Mouse (Mus musculus) kidney, embryonic 15.5 days (tissue): ENCODE data around the gene Wfdc8. TPM values are rescaled to one million over a fixed set of nuclear protein-coding genes. Genes with fewer than 3 reads are reported as not detected.

ENCODE experiments used
- ATAC-seq: fragments of 200-750 bp; cut with Nextera tagmentation; replicated peaks from 2 replicates; pipeline ENCODE4 v1.8.0; 2017; ENCODE audit warnings: moderate TSS enrichment; ENCODE audit not compliant: low FRiP score
- H3K27ac ChIP-seq: fragments of 300-500 bp; sonication (generic); 2 replicates; pipeline ENCODE4 v1.5.1; 2015; ENCODE audit warnings: mild to moderate bottlenecking, inconsistent platforms
- H3K27me3 ChIP-seq: fragments of 300-500 bp; sonication (generic); 2 replicates; pipeline ENCODE4 v1.6.1; 2015; ENCODE audit warnings: inconsistent platforms
- H3K36me3 ChIP-seq: fragments of 300-500 bp; sonication (generic); 2 replicates; pipeline ENCODE4 v1.6.1; 2015; ENCODE audit warnings: inconsistent platforms
- H3K4me1 ChIP-seq: fragments of 300-500 bp; sonication (generic); 2 replicates; pipeline ENCODE4 v1.6.1; 2015; ENCODE audit warnings: inconsistent platforms
- H3K4me2 ChIP-seq: fragments of 300-500 bp; sonication (generic); 2 replicates; pipeline ENCODE4 v1.6.1; 2015; ENCODE audit warnings: moderate library complexity, mild to moderate bottlenecking, inconsistent platforms
- H3K4me3 ChIP-seq: fragments of 300-500 bp; sonication (generic); replicated peaks from 2 replicates; pipeline ENCODE4 v1.5.1; 2015; ENCODE audit warnings: mild to moderate bottlenecking, inconsistent platforms
- H3K9ac ChIP-seq: fragments of 300-500 bp; sonication (generic); 2 replicates; pipeline ENCODE4 v1.6.1; 2015; ENCODE audit warnings: mild to moderate bottlenecking, inconsistent platforms
- H3K9me3 ChIP-seq: fragments of 300-500 bp; sonication (generic); replicated peaks from 2 replicates; pipeline ENCODE4 v1.6.1; 2016; ENCODE audit warnings: inconsistent platforms
- WGBS: fragments of 180-500 bp; shearing (Covaris S2); methylation state at CpG from one replicate; pipeline ENCODE4 v1.1.7; 2015; ENCODE audit warnings: mixed read lengths; 5-methylcytosine and 5-hydroxymethylcytosine counted together
- polyA plus RNA-seq: library from polyadenylated mRNA; unstranded; fragments of >200 nt; fragmentation: Nextera tagmentation; extraction: Ambion mirVana; gene quantifications from 2 replicates; pipeline ENCODE4 v1.2.1, GENCODE M21; 2015

Gene Wfdc8
- polyA plus RNA-seq, 1 experiment from 2014 or later: not detected

DNA sequence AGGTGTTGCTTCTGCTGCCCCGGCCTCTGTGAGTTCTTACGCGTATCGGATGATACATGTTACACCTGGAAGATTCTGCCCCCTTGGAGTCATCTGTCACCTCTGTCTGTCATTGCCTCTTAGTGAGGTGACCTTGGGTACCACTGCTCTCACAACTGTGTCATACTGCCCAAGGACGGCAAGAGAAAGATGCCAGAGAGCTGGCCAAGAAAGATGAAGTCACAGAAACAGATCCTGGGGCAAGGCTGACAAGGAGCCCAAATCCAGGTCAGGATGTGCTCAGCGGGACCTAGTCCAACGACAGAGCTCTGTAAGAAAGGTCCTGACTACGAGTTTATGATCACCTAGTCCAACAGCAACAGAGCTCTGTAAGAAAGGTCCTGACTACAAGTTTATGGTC, 53.3 kb downstream of the Wfdc8 start:
- Histone ChIP-seq H3K27ac (no peak overlapping the region), H3K9ac (no peak overlapping the region), H3K27me3 (peaks cover 12% of the 10 kb centered on the region), H3K4me1 (peaks cover 38% of the 10 kb centered on the region), H3K4me3 (no peak overlapping the region), H3K36me3 (no peaks in the 10 kb centered on the region), H3K9me3 (no peaks in the 10 kb centered on the region), H3K4me2 (no peak overlapping the region)
- WGBS: 89% methylated on average over 8 of the region's 8 CpGs
- ATAC-seq: no peak

GRCm38 (mm10) chr2:164558991-164559645, 54.3 kb downstream of the Wfdc8 start:
- WGBS: 38% methylated on average over 16 of the region's 16 CpGs
- H3K4me1 ChIP-seq: peaks cover 28% of the 10 kb centered on the region
- H3K36me3 ChIP-seq: no peaks in the 10 kb centered on the region
- no peak overlapping the region for H3K27ac ChIP-seq
- H3K9me3 ChIP-seq: no peaks in the 10 kb centered on the region
- no peak overlapping the region for H3K9ac ChIP-seq
- H3K4me3 ChIP-seq: no peak overlapping the region
- peaks cover 12% of the 10 kb centered on the region for H3K27me3 ChIP-seq
- no peak overlapping the region for H3K4me2 ChIP-seq
- ATAC-seq: no peak

- Histone ChIP-seq H3K9ac (no peak overlapping the region), H3K27me3 (peaks cover 12% of the 10 kb centered on the region)
Observed at GRCm38 (mm10) chr2:164558426-164558825, 55.0 kb downstream of the Wfdc8 start.

GRCm38 (mm10) chr2:164551502-164551901, 61.9 kb downstream of the Wfdc8 start:
- H3K9ac ChIP-seq: no peak overlapping the region

More at GRCm38 (mm10) chr2:164558426-164558825, 55.0 kb downstream of the Wfdc8 start:
- Histone ChIP-seq H3K9me3 (no peaks in the 10 kb centered on the region), H3K27ac (no peak overlapping the region), H3K4me3 (no peak overlapping the region), H3K4me1 (peaks cover 22% of the 10 kb centered on the region), H3K4me2 (no peak overlapping the region), H3K36me3 (no peaks in the 10 kb centered on the region)
- ATAC-seq: no peak
- 82% methylated on average over 8 of the region's 8 CpGs for WGBS

DNA sequence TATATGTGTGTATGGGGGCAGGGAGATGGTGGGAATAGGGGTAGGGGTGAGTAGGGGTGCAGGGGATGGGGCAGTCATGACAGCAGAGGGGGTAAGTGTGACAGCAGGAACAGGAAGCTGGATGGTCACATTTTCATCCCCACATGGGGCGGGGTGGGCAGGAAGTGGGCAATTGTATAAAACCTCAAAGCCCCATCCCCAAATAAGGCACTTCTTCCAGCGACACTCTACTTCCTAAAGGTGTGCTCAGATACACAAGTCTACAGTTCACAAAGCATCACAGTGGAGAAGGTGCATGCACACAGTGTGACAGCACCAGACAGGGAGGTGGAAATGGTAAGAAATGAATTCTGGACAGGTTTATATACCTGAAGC, 62.5 kb downstream of the Wfdc8 start:
- Histone ChIP-seq H3K27me3 (0 out of 2 replicates have a peak, but pooled peaks cover 4% of the 10 kb centered on the region), H3K9ac (no peak overlapping the region), H3K9me3 (no peaks in the 10 kb centered on the region), H3K4me2 (no peak overlapping the region), H3K4me1 (peaks cover 11% of the 10 kb centered on the region), H3K36me3 (no peaks in the 10 kb centered on the region), H3K4me3 (no peak overlapping the region), H3K27ac (no peak overlapping the region)
- ATAC-seq: no peak
- 89% methylated on average over 2 of the region's 2 CpGs for WGBS

More at GRCm38 (mm10) chr2:164551502-164551901, 61.9 kb downstream of the Wfdc8 start:
- no peak overlapping the region for H3K27ac ChIP-seq
- 88% methylated on average over 9 of the region's 9 CpGs for WGBS
- peaks cover 11% of the 10 kb centered on the region for H3K4me1 ChIP-seq
- no peaks in the 10 kb centered on the region for H3K9me3 ChIP-seq
- no peak overlapping the region for H3K4me3 ChIP-seq
- ATAC-seq: no peak
- H3K36me3 ChIP-seq: no peaks in the 10 kb centered on the region
- H3K27me3 ChIP-seq: 0 out of 2 replicates have a peak, but pooled peaks cover 4% of the 10 kb centered on the region
- H3K4me2 ChIP-seq: no peak overlapping the region

DNA sequence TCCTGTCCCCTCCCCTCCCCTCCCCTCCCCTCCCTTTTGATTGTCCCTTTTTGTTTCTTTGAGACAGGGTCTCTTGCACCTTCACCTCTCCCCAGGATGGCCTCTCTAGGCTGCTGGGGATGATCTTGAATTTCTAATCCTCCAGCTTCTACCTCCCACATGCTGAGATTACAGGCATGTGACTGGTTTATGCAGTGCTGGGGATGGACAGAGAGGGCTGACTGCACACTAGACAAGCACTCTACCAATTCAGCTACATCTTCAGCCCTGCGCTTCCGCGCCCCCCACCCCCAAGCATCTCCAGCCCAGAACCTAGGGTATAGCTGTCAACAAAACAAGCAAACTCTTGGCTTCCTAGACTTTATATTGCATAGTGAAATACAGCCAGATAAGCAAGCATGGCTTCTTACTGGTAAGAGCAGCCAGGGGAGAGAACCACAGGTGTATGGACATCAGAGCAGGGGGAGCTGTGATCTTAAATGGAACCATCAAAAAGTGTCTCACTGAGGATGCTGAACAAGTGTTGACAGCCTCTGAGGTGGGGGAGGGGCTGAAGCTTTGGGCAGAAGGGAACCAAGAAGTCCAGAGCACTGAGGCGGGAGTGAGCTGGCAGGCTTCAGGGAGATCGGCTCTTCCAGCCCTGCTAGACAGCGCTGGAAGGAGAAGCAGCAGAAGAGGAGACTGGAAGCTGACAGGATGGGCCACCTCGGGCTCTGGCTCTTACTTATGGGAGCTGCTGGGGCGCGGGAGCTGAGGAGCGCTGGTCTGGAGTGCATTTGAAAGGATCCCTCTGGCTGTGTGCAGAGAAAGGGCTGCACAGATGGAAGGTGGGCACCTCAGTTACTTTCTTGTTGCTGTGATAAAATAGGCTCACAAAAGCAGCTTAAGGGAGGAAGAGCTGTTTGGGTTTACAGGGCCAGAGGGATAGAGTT, 63.2 kb downstream of the Wfdc8 start:
- Histone ChIP-seq H3K4me1 (peaks cover 14% of the 10 kb centered on the region), H3K9me3 (no peaks in the 10 kb centered on the region), H3K36me3 (no peaks in the 10 kb centered on the region), H3K27ac (no peak overlapping the region), H3K9ac (no peak overlapping the region), H3K4me2 (no peak overlapping the region), H3K27me3 (0 out of 2 replicates have a peak, but pooled peaks cover 4% of the 10 kb centered on the region), H3K4me3 (no peak overlapping the region)
- WGBS: 25% methylated on average over 10 of the region's 10 CpGs
- ATAC-seq: peak; percentile 52; the same call in 1 of the 2 replicates

GRCm38 (mm10) chr2:164549338-164549737, 64.1 kb downstream of the Wfdc8 start:
- Histone ChIP-seq H3K27me3 (0 out of 2 replicates have a peak, but pooled peaks cover 4% of the 10 kb centered on the region), H3K36me3 (no peaks in the 10 kb centered on the region), H3K4me1 (peaks cover 20% of the 10 kb centered on the region), H3K9ac (no peak overlapping the region), H3K4me2 (no peak overlapping the region), H3K27ac (no peak overlapping the region), H3K4me3 (no peak overlapping the region), H3K9me3 (no peaks in the 10 kb centered on the region)
- 51% methylated on average over 4 of the region's 4 CpGs for WGBS
- ATAC-seq: no peak

Other genes with a start within 250 kb of the Wfdc8 start
- gene Slpi, start 224.5 kb downstream of the Wfdc8 start, polyA plus RNA-seq: 2.4 and 2.7 TPM in 2 replicates
- gene Rbpjl, start 210.5 kb downstream of the Wfdc8 start, polyA plus RNA-seq: 0.05 and 0.08 TPM in 2 replicates
- gene Matn4, start 208.5 kb downstream of the Wfdc8 start, polyA plus RNA-seq: 1.1 and 2.4 TPM in 2 replicates
- 149 and 161 TPM in 2 replicates for gene Sdc4, start 169.7 kb downstream of the Wfdc8 start, polyA plus RNA-seq
- 59.2 and 64.2 TPM in 2 replicates for gene Sys1, start 156.7 kb downstream of the Wfdc8 start, polyA plus RNA-seq
- 7.7 and 8.3 TPM in 2 replicates for gene Gm20458, start 152.7 kb downstream of the Wfdc8 start, polyA plus RNA-seq
- gene Trp53tg5, start 139.9 kb downstream of the Wfdc8 start, polyA plus RNA-seq: not detected in 2 replicates
- 13.0 and 14.0 TPM in 2 replicates for gene Dbndd2, start 127.5 kb downstream of the Wfdc8 start, polyA plus RNA-seq
- 65.1 and 69.6 TPM in 2 replicates for gene Pigt, start 116.1 kb downstream of the Wfdc8 start, polyA plus RNA-seq
- gene Wfdc2, start 51.2 kb downstream of the Wfdc8 start, polyA plus RNA-seq: 329 and 368 TPM in 2 replicates
- not detected in 2 replicates for gene Spint3, start 40.2 kb downstream of the Wfdc8 start, polyA plus RNA-seq
- gene Wfdc6a, start 28.2 kb downstream of the Wfdc8 start, polyA plus RNA-seq: 0.34 TPM in 1 of 2 replicates, not detected in the other
- not detected in 2 replicates for gene Eppin, start 20.0 kb downstream of the Wfdc8 start, polyA plus RNA-seq
- gene Wfdc6b, start 104 bp downstream of the Wfdc8 start, polyA plus RNA-seq: not detected in 2 replicates
- gene Wfdc16, start 25.2 kb upstream of the Wfdc8 start, polyA plus RNA-seq: not detected in 2 replicates
- gene Wfdc10, start 42.4 kb upstream of the Wfdc8 start, polyA plus RNA-seq: 0.41 TPM in 1 of 2 replicates, not detected in the other
- not detected in 2 replicates for gene Wfdc9, start 43.0 kb upstream of the Wfdc8 start, polyA plus RNA-seq
- not detected in 2 replicates for gene Wfdc11, start 60.5 kb upstream of the Wfdc8 start, polyA plus RNA-seq
- gene Wfdc13, start 71.5 kb upstream of the Wfdc8 start, polyA plus RNA-seq: 0.43 and 0.57 TPM in 2 replicates
- 0.65 and 0.76 TPM in 2 replicates for gene Spint4, start 84.9 kb upstream of the Wfdc8 start, polyA plus RNA-seq
- not detected in 2 replicates for gene Spint5, start 101.7 kb upstream of the Wfdc8 start, polyA plus RNA-seq
- gene Wfdc3, start 132.3 kb upstream of the Wfdc8 start, polyA plus RNA-seq: 1.2 and 1.3 TPM in 2 replicates
- 74.6 and 75.1 TPM in 2 replicates for gene Dnttip1, start 132.4 kb upstream of the Wfdc8 start, polyA plus RNA-seq
- 517 and 530 TPM in 2 replicates for gene Ube2c, start 156.3 kb upstream of the Wfdc8 start, polyA plus RNA-seq
- gene Tnnc2, start 166.3 kb upstream of the Wfdc8 start, polyA plus RNA-seq: 40.1 and 87.2 TPM in 2 replicates
- gene Snx21, start 172.2 kb upstream of the Wfdc8 start, polyA plus RNA-seq: 21.5 and 24.0 TPM in 2 replicates
- 20.8 and 21.2 TPM in 2 replicates for gene Acot8, start 191.3 kb upstream of the Wfdc8 start, polyA plus RNA-seq
- gene Zswim3, start 191.5 kb upstream of the Wfdc8 start, polyA plus RNA-seq: 9.0 and 9.2 TPM in 2 replicates
- gene Zswim1, start 209.1 kb upstream of the Wfdc8 start, polyA plus RNA-seq: 18.4 and 19.8 TPM in 2 replicates
- gene Spata25, start 214.9 kb upstream of the Wfdc8 start, polyA plus RNA-seq: 0.21 TPM in 1 of 2 replicates, not detected in the other
- 160 and 170 TPM in 2 replicates for gene Ctsa, start 219.2 kb upstream of the Wfdc8 start, polyA plus RNA-seq
- gene Neurl2, start 219.8 kb upstream of the Wfdc8 start, polyA plus RNA-seq: 7.0 and 8.9 TPM in 2 replicates
- gene Pltp, start 244.1 kb upstream of the Wfdc8 start, polyA plus RNA-seq: 35.6 and 38.7 TPM in 2 replicates